Mouse (Mus musculus): ENCODE results near the gene Skp1a. TPM values are rescaled to one million over a fixed set of nuclear protein-coding genes. Genes with fewer than 3 reads are reported as not detected.

The Skp1a gene
- total and polyA plus RNA-seq, 3 experiments = 169 to 371 (median 209) TPM

- no peak for TF ChIP-seq MAZ (IDR thresholded peaks at IDR 0.05; ENCODE audit: low read depth, low read length)
- TF ChIP-seq E2F4 (IDR thresholded peaks at IDR 0.05; ENCODE audit: insufficient replicate concordance, low read depth, low read length) = no peak
- TF ChIP-seq ZMIZ1 (IDR thresholded peaks at IDR 0.05; ENCODE audit: low read depth, low read length) = no peak
- TF ChIP-seq POLR2AphosphoS2 (IDR thresholded peaks at IDR 0.05; ENCODE audit: low read depth, low read length) = no peak
- TF ChIP-seq MYC (IDR thresholded peaks at IDR 0.05; ENCODE audit: low read depth, low read length) = no peak
- TF ChIP-seq NRF1 (IDR thresholded peaks at IDR 0.05; ENCODE audit: low read depth, low read length) = no peak
- TF ChIP-seq ELF1 (IDR thresholded peaks at IDR 0.05; ENCODE audit: low read depth, low read length) = no peak
- no peak for TF ChIP-seq USF2 (conservative IDR thresholded peaks at IDR 0.05; ENCODE audit: low read depth, low read length)
- no peak for TF ChIP-seq GABPA (IDR thresholded peaks at IDR 0.05; ENCODE audit: insufficient replicate concordance, low read depth, low read length)
- no peak for TF ChIP-seq ZKSCAN1 (IDR thresholded peaks at IDR 0.05; ENCODE audit: borderline replicate concordance, low read depth, low read length)
- TF ChIP-seq NELFE (IDR thresholded peaks at IDR 0.05; ENCODE audit: low read depth, low read length) = no peak; the same call in 1 of the 2 replicates
- TF ChIP-seq UBTF (IDR thresholded peaks at IDR 0.05; ENCODE audit: low read depth, low read length) = no peak
- TF ChIP-seq BHLHE40 (IDR thresholded peaks at IDR 0.05; ENCODE audit: low read depth, low read length) = no peak
- TF ChIP-seq KAT2A (IDR thresholded peaks at IDR 0.05; ENCODE audit: insufficient replicate concordance, low read length) = no peak
Measured at GRCm38 (mm10) chr11:52253674-52254375, 22.0 kb downstream of the Skp1a start (continued).

DNA sequence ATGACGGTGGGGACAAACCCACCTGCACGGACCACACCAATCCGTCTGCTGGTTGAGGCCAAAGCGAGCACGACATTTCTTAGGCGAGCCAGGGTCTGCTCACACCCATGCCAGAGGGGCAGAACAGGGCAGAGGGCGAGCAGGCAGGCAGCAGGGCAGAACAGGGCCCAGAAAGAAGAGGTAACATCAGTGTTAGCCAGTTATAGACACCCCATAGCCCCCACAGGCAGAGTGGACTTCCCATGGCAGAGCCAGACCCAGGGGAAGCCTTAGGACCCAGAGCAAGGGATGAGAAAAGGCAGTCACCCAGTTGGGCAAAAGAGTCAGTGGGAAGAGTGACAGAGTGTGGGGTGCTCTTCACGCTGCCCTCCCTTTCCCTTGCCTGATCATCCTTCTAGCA lies 23.3 kb downstream of the Skp1a start:
- no peaks in the 10 kb centered on the region for H3K79me2 ChIP-seq (replicated peaks; ENCODE audit: control insufficient read depth, extremely low read depth, insufficient read depth, poor library complexity, severe bottlenecking)
- no peak for DNase-seq (ENCODE audit: extremely low read depth)
- H3K4me1 ChIP-seq (ENCODE audit: control insufficient read depth in 1 of 2, insufficient read depth in 2 of 2) = peaks cover 0 to 15% of the 10 kb centered on the region in 2 experiments; a peak in 2 of 4 replicates
- H3K9ac ChIP-seq (ENCODE audit: insufficient read depth, low read depth) = no peak overlapping the region
- in situ Hi-C loops (cut with MboI; ENCODE audit: low pct_ligation_motif_present, low pct_unique_long_range_greater_than_20kb, low sequenced_read_pairs) (no loop called here), dilution Hi-C loops (cut with MboI; ENCODE audit: extremely low pct_ligation_motif_present, extremely low pct_unique_long_range_greater_than_20kb, low sequenced_read_pairs) (no loop called here)
- H3K4me2 ChIP-seq (ENCODE audit: insufficient read depth, low read depth, poor library complexity, severe bottlenecking) = no peak overlapping the region
- no peak overlapping the region for H3K27ac ChIP-seq (ENCODE audit: insufficient read depth, low read depth)
- TF ChIP-seq KAT2A (IDR thresholded peaks at IDR 0.05; ENCODE audit: insufficient replicate concordance, low read length) (no peak), ETS1 (conservative IDR thresholded peaks at IDR 0.05; ENCODE audit: low read depth, low read length) (no peak)
- H3K4me3 ChIP-seq (replicated peaks in 1 of 3; ENCODE audit: low read depth in 2 of 3, low read length in 2 of 3, poor library complexity in 1 of 3) = no peak overlapping the region
- H3K9me3 ChIP-seq (replicated peaks; ENCODE audit: low read length) = no peaks in the 10 kb centered on the region
- peaks cover under 1 to 65% of the 10 kb centered on the region in 2 experiments for H3K36me3 ChIP-seq (replicated peaks in 1 of 2; ENCODE audit: control insufficient read depth in 1 of 2, insufficient read depth in 1 of 2, low read length in 1 of 2)
- peaks cover 1% of the 10 kb centered on the region for H3K27me3 ChIP-seq (replicated peaks)

DNA sequence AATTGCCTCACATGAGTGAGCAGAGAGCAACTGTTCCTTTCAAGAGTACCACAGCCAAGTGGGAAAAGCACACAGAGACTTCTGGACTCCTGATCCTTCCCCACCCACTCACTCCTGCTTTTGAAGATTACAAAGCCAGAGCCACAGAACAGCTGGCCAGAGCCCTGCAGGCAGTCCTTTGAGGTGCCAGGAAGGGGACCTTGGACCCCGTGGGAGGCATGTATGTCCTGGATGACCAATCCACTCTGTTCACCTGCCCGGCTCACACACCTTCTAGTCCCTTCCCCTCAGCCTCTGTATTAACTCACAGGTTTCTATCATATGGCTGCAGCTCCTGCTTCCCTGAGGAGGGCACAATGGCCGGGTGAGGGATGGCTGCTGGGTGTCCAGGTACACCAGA lies 25.6 kb downstream of the Skp1a start:
- H3K9me3 ChIP-seq (replicated peaks; ENCODE audit: low read length) = no peaks in the 10 kb centered on the region
- no peak for DNase-seq (ENCODE audit: extremely low read depth)
- no peaks in the 10 kb centered on the region for H3K79me2 ChIP-seq (replicated peaks; ENCODE audit: control insufficient read depth, extremely low read depth, insufficient read depth, poor library complexity, severe bottlenecking)
- dilution Hi-C loops (cut with MboI; ENCODE audit: extremely low pct_ligation_motif_present, extremely low pct_unique_long_range_greater_than_20kb, low sequenced_read_pairs) = no loop called here
- H3K27ac ChIP-seq (ENCODE audit: insufficient read depth, low read depth) = no peak overlapping the region
- TF ChIP-seq ZKSCAN1 (IDR thresholded peaks at IDR 0.05; ENCODE audit: borderline replicate concordance, low read depth, low read length) = no peak
- no peak for TF ChIP-seq NELFE (IDR thresholded peaks at IDR 0.05; ENCODE audit: low read depth, low read length)
- no peak for TF ChIP-seq NRF1 (IDR thresholded peaks at IDR 0.05; ENCODE audit: low read depth, low read length)
- TF ChIP-seq MAX (IDR thresholded peaks at IDR 0.05; ENCODE audit: low read length) = no peak
- TF ChIP-seq JUND (conservative IDR thresholded peaks at IDR 0.05; ENCODE audit: low read depth, low read length) = no peak
- TF ChIP-seq SMC3 (IDR thresholded peaks at IDR 0.05; ENCODE audit: low read depth, low read length) = no peak
- TF ChIP-seq CHD2 (IDR thresholded peaks at IDR 0.05; ENCODE audit: low read length) = no peak
- TF ChIP-seq MXI1 (IDR thresholded peaks at IDR 0.05; ENCODE audit: low read depth, low read length) = no peak
- no peak for TF ChIP-seq E2F4 (IDR thresholded peaks at IDR 0.05; ENCODE audit: insufficient replicate concordance, low read depth, low read length)
- TF ChIP-seq USF1 (IDR thresholded peaks at IDR 0.05; ENCODE audit: low read depth, low read length) = no peak
- no peak for TF ChIP-seq JUN (IDR thresholded peaks at IDR 0.05; ENCODE audit: insufficient read depth, low read depth, low read length)
- TF ChIP-seq IRF4 (IDR thresholded peaks at IDR 0.05; ENCODE audit: low read depth, low read length) = no peak
- no peak for TF ChIP-seq KAT2A (IDR thresholded peaks at IDR 0.05; ENCODE audit: insufficient replicate concordance, low read length)
- no peak for TF ChIP-seq ZNF384 (IDR thresholded peaks at IDR 0.05; ENCODE audit: low read depth, low read length)
- TF ChIP-seq MAZ (IDR thresholded peaks at IDR 0.05; ENCODE audit: low read depth, low read length) = no peak
- no peak for TF ChIP-seq ZC3H11A (IDR thresholded peaks at IDR 0.05; ENCODE audit: low read depth, low read length)
- no peak for TF ChIP-seq POLR2A (IDR thresholded peaks at IDR 0.05; ENCODE audit: low read depth, low read length)
- TF ChIP-seq ETS1 (conservative IDR thresholded peaks at IDR 0.05; ENCODE audit: low read depth, low read length) = no peak
- no peak overlapping the region for H3K4me3 ChIP-seq (replicated peaks in 1 of 3; ENCODE audit: low read depth in 2 of 3, low read length in 2 of 3, poor library complexity in 1 of 3)
- H3K27me3 ChIP-seq (replicated peaks) = peaks cover 1% of the 10 kb centered on the region
- H3K9ac ChIP-seq (ENCODE audit: insufficient read depth, low read depth) = no peak overlapping the region
- H3K36me3 ChIP-seq (replicated peaks in 1 of 2; ENCODE audit: control insufficient read depth in 1 of 2, insufficient read depth in 1 of 2, low read length in 1 of 2) = peaks cover 0 to 49% of the 10 kb centered on the region in 2 experiments
- in situ Hi-C loops (cut with MboI; ENCODE audit: low pct_ligation_motif_present, low pct_unique_long_range_greater_than_20kb, low sequenced_read_pairs) = no loop called here
- H3K4me2 ChIP-seq (ENCODE audit: insufficient read depth, low read depth, poor library complexity, severe bottlenecking) = no peak overlapping the region
- H3K4me1 ChIP-seq (ENCODE audit: control insufficient read depth in 1 of 2, insufficient read depth in 2 of 2) = peaks cover 12 to 38% of the 10 kb centered on the region in 2 experiments
